Mouse (Mus musculus) hindbrain, embryonic 15.5 days (tissue): ENCODE results near the gene Epsti1. TPM values are rescaled to one million over a fixed set of nuclear protein-coding genes. Genes with fewer than 3 reads are reported as not detected.
"Not testable (repeated sequence)": the region's sequence is repeated elsewhere in the genome, so short reads cannot be mapped to it uniquely, and the experiment has no call there.

ENCODE experiments used
- ATAC-seq: fragments of 200-750 bp; cut with Nextera tagmentation; 2 replicates; pipeline ENCODE4 v1.8.0; 2017; ENCODE audit warnings: low read depth, moderate number of reproducible peaks, moderate TSS enrichment; ENCODE audit not compliant: low FRiP score
- H3K27ac ChIP-seq: fragments of 300-500 bp; sonication (generic); replicated peaks from 2 replicates; pipeline ENCODE4 v1.5.1; 2015; ENCODE audit warnings: mild to moderate bottlenecking, inconsistent platforms
- H3K27me3 ChIP-seq: fragments of 300-500 bp; sonication (generic); 2 replicates; pipeline ENCODE4 v1.6.1; 2015; ENCODE audit warnings: control low read depth, inconsistent platforms
- H3K36me3 ChIP-seq: fragments of 300-500 bp; sonication (generic); 2 replicates; pipeline ENCODE4 v1.6.1; 2015; ENCODE audit warnings: control low read depth, inconsistent platforms
- H3K4me1 ChIP-seq: fragments of 300-500 bp; sonication (generic); replicated peaks from 2 replicates; pipeline ENCODE4 v1.6.1; 2015; ENCODE audit warnings: control low read depth, inconsistent platforms
- H3K4me2 ChIP-seq: fragments of 300-500 bp; sonication (generic); 2 replicates; pipeline ENCODE4 v1.6.1; 2015; ENCODE audit warnings: moderate library complexity, mild to moderate bottlenecking, inconsistent platforms
- H3K4me3 ChIP-seq: fragments of 300-500 bp; sonication (generic); 2 replicates; pipeline ENCODE4 v1.5.1; 2015; ENCODE audit warnings: mild to moderate bottlenecking, inconsistent platforms
- H3K9ac ChIP-seq: fragments of 300-500 bp; sonication (generic); 2 replicates; pipeline ENCODE4 v1.6.1; 2015; ENCODE audit warnings: inconsistent platforms
- H3K9me3 ChIP-seq: fragments of 300-500 bp; sonication (generic); 2 replicates; pipeline ENCODE4 v1.6.1; 2016; ENCODE audit warnings: control low read depth, inconsistent platforms
- WGBS: fragments of 180-500 bp; shearing (Covaris S2); methylation state at CpG from one replicate; pipeline ENCODE4 v1.1.7; 2015; 5-methylcytosine and 5-hydroxymethylcytosine counted together
- polyA plus RNA-seq: library from polyadenylated mRNA; unstranded; fragments of >200 nt; fragmentation: Nextera tagmentation; extraction: Ambion mirVana; gene quantifications from 2 replicates; pipeline ENCODE4 v1.2.1, GENCODE M21; 2015

The Epsti1 gene
- polyA plus RNA-seq, result 0.21 and 0.71 TPM in 2 replicates

GRCm38 (mm10) chr14:77904171-77904762, at the start of gene Epsti1:
Gene Epsti1, plus strand, starts transcription at chr14:77904239.
- ATAC-seq, result no peak
- 61% methylated on average over 15 of the region's 15 CpGs for WGBS
- no peaks in the 10 kb centered on the region for H3K27me3 ChIP-seq
- no peak within 1 kb of the TSS for H3K27ac ChIP-seq
- no peak within 1 kb of the TSS for H3K4me2 ChIP-seq
- no peak within 1 kb of the TSS for H3K4me3 ChIP-seq
- no peak within 1 kb of the TSS for H3K9ac ChIP-seq
- H3K4me1 ChIP-seq, result no peaks in the 10 kb centered on the region
- no peaks in the 10 kb centered on the region for H3K36me3 ChIP-seq
- no peaks in the 10 kb centered on the region for H3K9me3 ChIP-seq

- WGBS, result 77% methylated on average over 1 of the region's 1 CpGs
- no peak overlapping the region for H3K4me2 ChIP-seq
- no peak for ATAC-seq
- H3K4me1 ChIP-seq, result no peaks in the 10 kb centered on the region
- no peaks in the 10 kb centered on the region for H3K27me3 ChIP-seq
- H3K4me3 ChIP-seq, result no peak overlapping the region
- no peaks in the 10 kb centered on the region for H3K9me3 ChIP-seq
- H3K36me3 ChIP-seq, result no peaks in the 10 kb centered on the region
- no peak overlapping the region for H3K9ac ChIP-seq
- no peak overlapping the region for H3K27ac ChIP-seq
Measured at GRCm38 (mm10) chr14:77859894-77860293, 44.1 kb upstream of the Epsti1 start.

DNA sequence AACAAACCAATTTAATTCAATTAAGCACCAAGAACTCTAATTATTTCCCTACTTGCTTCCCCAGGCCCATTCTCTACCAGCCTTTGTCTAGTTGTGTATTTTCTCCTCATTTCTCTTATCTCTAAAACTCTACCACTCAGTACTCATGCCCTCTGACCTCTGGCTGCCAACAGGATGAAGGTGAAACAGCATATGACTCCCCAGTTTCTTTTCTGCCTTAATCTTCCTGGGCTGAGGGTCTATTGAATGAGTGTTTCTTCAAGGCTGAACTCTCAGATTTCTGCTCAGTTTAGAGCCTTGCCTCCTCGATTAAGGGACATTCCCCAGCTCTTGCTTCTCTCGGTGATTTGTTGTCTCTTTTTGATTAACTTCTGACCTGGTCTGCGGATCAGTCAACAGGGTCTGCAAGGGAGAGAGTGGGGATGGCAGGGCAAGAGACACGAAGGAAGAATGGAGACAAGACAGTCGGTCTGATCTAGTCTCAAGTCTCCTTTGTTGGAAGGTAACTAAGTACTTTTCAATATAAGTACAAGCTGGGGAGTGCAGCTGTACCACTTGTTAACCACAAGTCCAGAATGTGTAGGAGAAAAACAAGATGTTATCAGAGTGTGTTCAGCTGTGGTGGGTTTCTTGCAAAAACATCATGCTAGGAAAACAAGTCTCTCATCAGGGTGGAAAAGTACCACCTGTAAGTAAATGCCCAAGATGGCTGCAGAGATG, 43.0 kb upstream of the Epsti1 start:
- Histone ChIP-seq H3K27ac (no peak overlapping the region), H3K36me3 (no peaks in the 10 kb centered on the region), H3K4me1 (no peaks in the 10 kb centered on the region), H3K9me3 (no peaks in the 10 kb centered on the region), H3K4me3 (no peak overlapping the region), H3K27me3 (no peaks in the 10 kb centered on the region), H3K9ac (no peak overlapping the region), H3K4me2 (no peak overlapping the region)
- WGBS, result 75% methylated on average over 5 of the region's 5 CpGs
- ATAC-seq, result no peak

GRCm38 (mm10) chr14:77864051-77864450, 40.0 kb upstream of the Epsti1 start:
- no peak overlapping the region for H3K9ac ChIP-seq
- no peaks in the 10 kb centered on the region for H3K27me3 ChIP-seq
- no peak for ATAC-seq
- H3K4me1 ChIP-seq, result no peaks in the 10 kb centered on the region
- H3K36me3 ChIP-seq, result no peaks in the 10 kb centered on the region
- 63% methylated on average over 3 of the region's 3 CpGs for WGBS
- H3K9me3 ChIP-seq, result no peaks in the 10 kb centered on the region
- no peak overlapping the region for H3K4me3 ChIP-seq
- no peak overlapping the region for H3K27ac ChIP-seq
- H3K4me2 ChIP-seq, result no peak overlapping the region

GRCm38 (mm10) chr14:77864510-77864909, 39.5 kb upstream of the Epsti1 start:
- Histone ChIP-seq H3K9ac (no peak overlapping the region), H3K36me3 (no peaks in the 10 kb centered on the region), H3K27me3 (no peaks in the 10 kb centered on the region), H3K4me3 (no peak overlapping the region), H3K4me2 (no peak overlapping the region), H3K27ac (no peak overlapping the region), H3K9me3 (no peaks in the 10 kb centered on the region), H3K4me1 (no peaks in the 10 kb centered on the region)
- ATAC-seq, result no peak
- WGBS, result 89% methylated on average over 6 of the region's 6 CpGs

DNA sequence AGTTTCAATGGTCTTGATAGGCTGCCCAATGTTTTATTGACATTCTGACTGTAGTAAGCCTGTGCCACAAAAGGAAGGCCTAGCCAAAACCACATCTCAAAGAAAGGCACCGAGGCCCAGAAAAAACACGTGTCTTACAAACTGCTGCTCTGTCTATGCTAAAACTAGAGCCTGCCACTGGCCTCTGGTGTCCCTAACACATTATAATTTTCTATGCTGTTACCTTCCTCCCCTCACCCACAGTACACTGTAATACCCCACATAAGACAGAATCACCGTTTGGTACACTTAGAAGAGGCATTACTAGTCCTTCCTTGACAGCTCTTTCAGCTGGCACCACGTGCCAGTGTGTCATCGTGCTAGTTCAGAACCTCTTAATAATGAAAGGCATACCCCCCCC, 36.4 kb upstream of the Epsti1 start:
- no peaks in the 10 kb centered on the region for H3K4me1 ChIP-seq
- no peaks in the 10 kb centered on the region for H3K36me3 ChIP-seq
- no peak overlapping the region for H3K27ac ChIP-seq
- H3K4me2 ChIP-seq, result no peak overlapping the region
- H3K9me3 ChIP-seq, result no peaks in the 10 kb centered on the region
- H3K9ac ChIP-seq, result no peak overlapping the region
- WGBS, result 87% methylated on average over 5 of the region's 5 CpGs
- H3K4me3 ChIP-seq, result no peak overlapping the region
- ATAC-seq, result no peak
- no peaks in the 10 kb centered on the region for H3K27me3 ChIP-seq

DNA sequence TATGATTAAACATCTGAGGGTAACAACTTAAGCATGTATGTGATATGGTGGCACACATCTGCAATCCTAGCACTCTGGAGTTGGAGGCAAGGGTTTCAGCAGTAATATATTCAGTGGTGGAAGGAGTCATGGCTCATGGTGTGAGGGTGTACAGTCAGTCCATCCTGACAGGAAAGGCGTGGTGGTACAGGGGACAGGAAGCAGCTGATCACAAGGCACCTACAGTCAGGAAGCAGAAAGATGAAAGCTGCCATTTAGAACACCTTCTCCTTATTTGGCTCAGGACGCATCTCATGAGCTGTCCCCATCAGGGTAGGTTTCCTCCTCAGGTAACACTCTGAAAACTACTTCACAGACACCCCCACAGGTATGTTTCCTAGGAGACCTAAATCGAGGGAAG, 33.1 kb upstream of the Epsti1 start:
- H3K27ac ChIP-seq, result no peak overlapping the region
- no peak for ATAC-seq
- no peaks in the 10 kb centered on the region for H3K9me3 ChIP-seq
- H3K4me1 ChIP-seq, result peaks cover 5% of the 10 kb centered on the region; the same call in 1 of the 2 replicates
- WGBS, result 97% methylated on average over 3 of the region's 3 CpGs
- H3K27me3 ChIP-seq, result no peaks in the 10 kb centered on the region
- H3K4me2 ChIP-seq, result no peak overlapping the region
- no peak overlapping the region for H3K9ac ChIP-seq
- H3K36me3 ChIP-seq, result no peaks in the 10 kb centered on the region
- H3K4me3 ChIP-seq, result no peak overlapping the region

DNA sequence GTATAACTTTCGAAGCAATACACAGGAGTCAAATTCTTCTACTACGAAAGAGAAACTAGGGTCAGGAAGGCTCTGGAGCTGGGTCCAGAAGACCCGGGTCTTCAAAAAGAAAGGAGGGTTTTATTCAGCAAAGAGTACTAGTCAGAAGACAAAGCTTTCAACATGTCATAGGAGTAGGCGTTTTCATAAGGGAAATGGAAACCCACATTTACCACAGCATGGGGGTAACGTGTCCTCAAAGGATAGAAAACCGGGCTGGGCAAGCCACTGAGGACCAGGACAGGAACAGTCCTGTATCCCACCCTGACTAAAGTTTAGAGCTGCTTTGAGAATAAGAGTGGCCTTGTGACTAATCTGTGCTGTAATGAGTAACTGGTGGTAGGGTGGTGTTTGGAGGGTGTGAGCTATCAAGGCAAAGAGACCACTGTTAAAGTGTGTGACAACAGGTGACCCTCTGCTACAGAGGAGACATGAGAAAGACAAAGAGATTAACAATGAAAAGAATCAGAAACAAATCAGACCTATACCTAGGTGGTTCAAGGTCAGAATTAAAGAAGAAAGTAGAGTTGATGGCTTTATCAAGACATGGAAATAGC, 32.6 kb upstream of the Epsti1 start:
- Histone ChIP-seq H3K9me3 (no peaks in the 10 kb centered on the region), H3K4me1 (peaks cover 5% of the 10 kb centered on the region; the same call in 1 of the 2 replicates), H3K27me3 (no peaks in the 10 kb centered on the region), H3K4me3 (no peak overlapping the region), H3K36me3 (no peaks in the 10 kb centered on the region), H3K27ac (no peak overlapping the region), H3K4me2 (no peak overlapping the region), H3K9ac (no peak overlapping the region)
- 89% methylated on average over 6 of the region's 6 CpGs for WGBS
- no peak for ATAC-seq

GRCm38 (mm10) chr14:77874304-77875241, 29.5 kb upstream of the Epsti1 start, which contains the start of gene Dnajc15:
Gene Dnajc15, minus strand, starts transcription at chr14:77875125.
- Histone ChIP-seq H3K27me3 (no peaks in the 10 kb centered on the region), H3K4me3 (peak within 1 kb of the TSS; percentile 83), H3K4me2 (peak within 1 kb of the TSS; percentile 86), H3K4me1 (peaks cover 5% of the 10 kb centered on the region; the same call in 1 of the 2 replicates), H3K27ac (no peak within 1 kb of the TSS), H3K36me3 (no peaks in the 10 kb centered on the region), H3K9ac (peak within 1 kb of the TSS; percentile 77), H3K9me3 (no peaks in the 10 kb centered on the region)
- ATAC-seq, result peak; percentile 87
- WGBS, result under 1% methylated on average over 44 of the region's 44 CpGs

DNA sequence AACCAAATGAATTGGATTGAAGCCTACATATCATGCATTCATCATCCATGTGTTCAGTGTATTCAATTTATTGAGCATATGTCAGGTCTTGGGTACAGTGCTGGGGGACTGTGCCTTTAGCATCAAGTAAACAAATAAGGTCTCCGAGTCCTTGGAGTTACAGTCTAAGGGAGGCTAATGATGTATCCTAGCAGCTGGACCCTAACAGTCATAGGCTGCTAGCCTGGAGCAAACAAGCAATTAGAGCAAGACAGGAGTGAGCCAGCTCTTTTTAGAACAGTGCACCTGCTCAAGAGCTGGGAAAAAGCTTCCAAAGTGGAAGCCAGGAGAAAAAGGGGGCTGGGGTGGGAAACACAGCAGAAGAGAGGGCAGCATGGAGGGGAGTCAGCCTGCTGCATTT, 27.8 kb upstream of the Epsti1 start:
- H3K27me3 ChIP-seq, result no peaks in the 10 kb centered on the region
- H3K4me3 ChIP-seq, result no peak overlapping the region
- H3K27ac ChIP-seq, result no peak overlapping the region
- H3K9me3 ChIP-seq, result no peaks in the 10 kb centered on the region
- H3K9ac ChIP-seq, result no peak overlapping the region
- H3K4me1 ChIP-seq, result peaks cover 5% of the 10 kb centered on the region; the same call in 1 of the 2 replicates
- 58% methylated on average over 1 of the region's 1 CpGs for WGBS
- H3K36me3 ChIP-seq, result no peaks in the 10 kb centered on the region
- H3K4me2 ChIP-seq, result no peak overlapping the region
- peak; percentile 56; the same call in 1 of the 2 replicates for ATAC-seq

DNA sequence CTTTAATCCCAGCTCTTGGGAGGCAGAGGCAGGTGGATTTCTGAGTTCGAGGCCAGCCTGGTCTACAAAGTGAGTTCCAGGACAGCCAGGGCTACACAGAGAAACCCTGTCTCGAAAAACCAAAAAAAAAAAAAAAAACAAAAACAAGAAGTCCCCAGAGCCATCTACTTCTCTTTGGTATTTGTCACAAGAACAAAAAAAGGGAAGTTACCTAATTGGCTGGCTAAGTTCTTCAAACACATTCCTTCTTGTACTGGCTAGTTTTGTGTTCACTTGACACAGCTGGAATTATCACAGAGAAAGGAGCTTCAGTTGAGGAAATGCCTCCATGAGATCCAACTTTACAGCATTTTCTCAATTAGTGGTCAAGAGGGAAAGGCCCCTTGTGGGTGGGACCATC, 26.2 kb upstream of the Epsti1 start:
- not testable (repeated sequence) for H3K9me3 ChIP-seq, ATAC-seq, H3K4me1 ChIP-seq, H3K36me3 ChIP-seq, H3K9ac ChIP-seq, H3K4me2 ChIP-seq, H3K27ac ChIP-seq, H3K4me3 ChIP-seq, H3K27me3 ChIP-seq
- WGBS, result 89% methylated on average over 1 of the region's 2 CpGs
